Mouse (Mus musculus) macrophage (primary cell): ENCODE data around the gene Rras. TPM values are rescaled to one million over a fixed set of nuclear protein-coding genes. Genes with fewer than 3 reads are reported as not detected.

ENCODE experiments used
- H3K27ac ChIP-seq: fragments of 350-480 bp; formaldehyde crosslinking; 2 replicates; pipeline ENCODE4 v1.9.0; 2021
- H3K36me3 ChIP-seq: fragments of 350-480 bp; formaldehyde crosslinking; 2 replicates; pipeline ENCODE4 v1.9.0; 2021; ENCODE audit errors: inconsistent target
- H3K4me3 ChIP-seq: fragments of 350-480 bp; formaldehyde crosslinking; 2 replicates; pipeline ENCODE4 v1.9.0; 2021; ENCODE audit errors: inconsistent target
- H3K79me2 ChIP-seq: fragments of 350-480 bp; formaldehyde crosslinking; 2 replicates; pipeline ENCODE4 v1.9.0; 2021; ENCODE audit errors: inconsistent target
- WGBS: methylation state at CpG from one replicate; pipeline ENCODE4 v1.1.7; 2026; ENCODE audit warnings: inconsistent platforms; ENCODE audit not compliant: missing documents; 5-methylcytosine and 5-hydroxymethylcytosine counted together
- polyA plus RNA-seq: library from polyadenylated mRNA; stranded (reverse); fragments of 250-400 nt; gene quantifications from 3 replicates; pipeline ENCODE4 v1.2.4, GENCODE M21; 2018; ENCODE audit warnings: inconsistent platforms
- total RNA-seq, 78 experiments: library from RNA; depleted of rRNA; stranded (reverse); fragments of 250-400 nt; gene quantifications; 1 replicate in 9 of 78; 2 replicates in 24 of 78; 3 replicates in 43 of 78; 4 replicates in 2 of 78; pipeline ENCODE4 v1.2.4; 2018; ENCODE audit warnings: inconsistent platforms in 56 of 78

Rras gene
- total RNA-seq (2018; cell fraction: chromatin; rRNA removed), result 10 to 100 TPM in 3 of 26 experiments, 1 to 10 TPM in 23; 1.9 to 15.2 (median 5.3) TPM
- 10 to 100 TPM; 32.0 to 64.9 (median 52.1) TPM for total RNA-seq (2018; cell fraction: cytosol; rRNA removed)
- 10 to 100 TPM in 24 of 26 experiments, 1 to 10 TPM in 2; 7.1 to 46.1 (median 22.2) TPM for total RNA-seq (2018; cell fraction: nucleus; rRNA removed)
- polyA plus RNA-seq, result 23.5 to 51.8 TPM (median 29.9 TPM) in 3 replicates

GRCm38 (mm10) chr7:45017242-45018061 lies at the start of gene Rras:
Gene Rras (plus strand): TSS chr7:45017961.
- H3K27ac ChIP-seq, result peak within 1 kb of the TSS; percentile 90
- WGBS, result 2% methylated on average over 35 of the region's 36 CpGs
- H3K36me3 ChIP-seq, result peaks cover 24% of the 10 kb centered on the region; the same call in 1 of the 2 replicates
- H3K4me3 ChIP-seq, result peak within 1 kb of the TSS; percentile 60
- peaks cover 33% of the 10 kb centered on the region for H3K79me2 ChIP-seq

- H3K79me2 ChIP-seq, result no peaks in the 10 kb centered on the region
- H3K27ac ChIP-seq, result no peak overlapping the region
- under 1% methylated on average over 34 of the region's 36 CpGs for WGBS
- H3K4me3 ChIP-seq, result peak overlapping the region; percentile 10; the same call in 1 of the 2 replicates
- no peaks in the 10 kb centered on the region for H3K36me3 ChIP-seq
Observed at GRCm38 (mm10) chr7:44970231-44970691, 47.5 kb upstream of the Rras start.

GRCm38 (mm10) chr7:44971142-44971541 lies 46.6 kb upstream of the Rras start:
- Histone ChIP-seq H3K27ac (no peak overlapping the region), H3K36me3 (no peaks in the 10 kb centered on the region), H3K4me3 (no peak overlapping the region), H3K79me2 (no peaks in the 10 kb centered on the region)
- 87% methylated on average over 7 of the region's 7 CpGs for WGBS

GRCm38 (mm10) chr7:44973415-44974130 lies 44.2 kb upstream of the Rras start:
- Histone ChIP-seq H3K36me3 (peaks cover 21% of the 10 kb centered on the region), H3K27ac (no peak overlapping the region), H3K79me2 (no peaks in the 10 kb centered on the region), H3K4me3 (no peak overlapping the region)
- 70% methylated on average over 13 of the region's 14 CpGs for WGBS

GRCm38 (mm10) chr7:44974383-44975116 lies 43.2 kb upstream of the Rras start, which contains the start of gene Cpt1c:
Gene Cpt1c (minus strand): TSS chr7:44974851.
- Histone ChIP-seq H3K4me3 (no peak within 1 kb of the TSS), H3K27ac (no peak within 1 kb of the TSS), H3K36me3 (peaks cover 29% of the 10 kb centered on the region), H3K79me2 (no peaks in the 10 kb centered on the region)
- WGBS, result 14% methylated on average over 22 of the region's 22 CpGs

- no peak overlapping the region for H3K4me3 ChIP-seq
- no peak overlapping the region for H3K27ac ChIP-seq
- WGBS, result 75% methylated on average over 6 of the region's 6 CpGs
- H3K36me3 ChIP-seq, result peaks cover 34% of the 10 kb centered on the region
- no peaks in the 10 kb centered on the region for H3K79me2 ChIP-seq
Observed at GRCm38 (mm10) chr7:44975117-44975419, 42.7 kb upstream of the Rras start.

- Histone ChIP-seq H3K36me3 (peaks cover 51% of the 10 kb centered on the region), H3K79me2 (no peaks in the 10 kb centered on the region), H3K4me3 (no peak overlapping the region), H3K27ac (no peak overlapping the region)
- WGBS, result 97% methylated on average over 3 of the region's 3 CpGs
Observed at GRCm38 (mm10) chr7:44978300-44978699, 39.5 kb upstream of the Rras start.

GRCm38 (mm10) chr7:44981539-44981938 lies 36.2 kb upstream of the Rras start:
- peaks cover 50% of the 10 kb centered on the region for H3K36me3 ChIP-seq
- WGBS, result 90% methylated on average over 6 of the region's 8 CpGs
- H3K79me2 ChIP-seq, result peaks cover 21% of the 10 kb centered on the region
- no peak overlapping the region for H3K27ac ChIP-seq
- no peak overlapping the region for H3K4me3 ChIP-seq

- H3K4me3 ChIP-seq, result no peak overlapping the region
- peaks cover 35% of the 10 kb centered on the region for H3K36me3 ChIP-seq
- peaks cover 21% of the 10 kb centered on the region for H3K79me2 ChIP-seq
- H3K27ac ChIP-seq, result no peak overlapping the region
- 21% methylated on average over 6 of the region's 6 CpGs for WGBS
Observed at GRCm38 (mm10) chr7:44983085-44983484, 34.7 kb upstream of the Rras start.

- Histone ChIP-seq H3K36me3 (peaks cover 25% of the 10 kb centered on the region; the same call in 1 of the 2 replicates), H3K79me2 (peaks cover 21% of the 10 kb centered on the region), H3K27ac (no peak overlapping the region), H3K4me3 (no peak overlapping the region)
- WGBS, result 90% methylated on average over 5 of the region's 7 CpGs
Observed at GRCm38 (mm10) chr7:44983944-44984832, 33.6 kb upstream of the Rras start.

- Histone ChIP-seq H3K4me3 (no peak overlapping the region), H3K27ac (no peak overlapping the region), H3K79me2 (peaks cover 21% of the 10 kb centered on the region), H3K36me3 (peaks cover 19% of the 10 kb centered on the region; the same call in 1 of the 2 replicates)
- 75% methylated on average over 3 of the region's 3 CpGs for WGBS
Observed at GRCm38 (mm10) chr7:44984833-44985164, 33.0 kb upstream of the Rras start.

- Histone ChIP-seq H3K4me3 (peak overlapping the region; percentile 60), H3K27ac (peak overlapping the region; percentile 40; the same call in 1 of the 2 replicates), H3K79me2 (peaks cover 21% of the 10 kb centered on the region), H3K36me3 (peaks cover 13% of the 10 kb centered on the region; the same call in 1 of the 2 replicates)
- under 1% methylated on average over 44 of the region's 45 CpGs for WGBS
Observed at GRCm38 (mm10) chr7:44985595-44986191, 32.1 kb upstream of the Rras start.

GRCm38 (mm10) chr7:44986192-44986878 lies 31.4 kb upstream of the Rras start, which contains the start of gene Prmt1:
Gene Prmt1 (minus strand): TSS chr7:44986568.
- H3K36me3 ChIP-seq, result peaks cover 13% of the 10 kb centered on the region; the same call in 1 of the 2 replicates
- H3K27ac ChIP-seq, result peak within 1 kb of the TSS; percentile 48
- 2% methylated on average over 28 of the region's 42 CpGs for WGBS
- peak within 1 kb of the TSS; percentile 60 for H3K4me3 ChIP-seq
- H3K79me2 ChIP-seq, result peaks cover 21% of the 10 kb centered on the region
